Mouse (Mus musculus): ENCODE measurements around the gene Ehd3. TPM values are rescaled to one million over a fixed set of nuclear protein-coding genes. Genes with fewer than 3 reads are reported as not detected.

The Ehd3 gene
- 10 to 100 TPM; 73.5 to 89.4 TPM for total RNA-seq (2021)
- long read RNA-seq, experiment 1, transcript Ehd3-201 (6 exons, 3,659 nt), result major isoform, 105 of 125 reads
- long read RNA-seq, experiment 1, transcript Ehd3-202 (1 exons, 3,528 nt), result minor isoform, 8 of 125 reads
- long read RNA-seq, experiment 1, partial matches to known transcripts, result 9 of 125 reads
- long read RNA-seq, experiment 1, other reads (novel, unspliced or antisense), result 3 of 125 reads
- long read RNA-seq, experiment 2, transcript Ehd3-202 (1 exons, 3,528 nt), result minor isoform, 5 of 59 reads
- long read RNA-seq, experiment 2, transcript Ehd3-201 (6 exons, 3,659 nt), result major isoform, 46 of 59 reads
- long read RNA-seq, experiment 2, partial matches to known transcripts, result 5 of 59 reads
- long read RNA-seq, experiment 2, other reads (novel, unspliced or antisense), result 3 of 59 reads

DNA sequence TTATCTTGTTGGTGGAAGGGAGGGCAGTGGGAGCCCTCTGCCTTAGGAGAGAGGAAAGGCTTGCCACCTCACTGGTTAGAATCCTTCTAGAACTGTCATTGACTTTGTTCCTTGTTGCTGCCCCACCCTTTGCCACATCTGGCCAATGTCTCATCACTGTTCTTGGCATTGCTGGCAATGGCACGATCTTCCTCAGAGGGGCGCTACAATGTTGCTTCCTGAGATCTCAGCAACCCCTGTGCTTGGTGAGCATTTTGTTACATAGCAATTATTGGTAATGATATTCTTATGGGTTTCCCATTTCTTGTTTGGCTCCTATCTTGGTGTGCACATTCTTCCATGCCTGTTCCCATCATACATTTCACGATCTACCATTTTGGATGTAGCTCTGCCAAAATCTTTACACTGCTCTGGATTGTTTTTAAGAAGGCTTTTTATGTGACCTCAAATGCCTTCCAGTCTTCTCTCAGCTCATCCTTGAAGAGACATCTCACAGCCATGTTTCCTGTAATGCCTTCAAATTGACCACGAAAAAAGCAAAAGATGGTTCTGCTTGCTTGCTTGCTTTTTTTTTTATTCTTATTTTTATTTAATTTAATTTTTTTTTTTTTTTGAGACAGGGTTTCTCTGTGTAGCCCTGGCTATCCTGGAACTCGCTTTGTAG lies at the start of gene Ehd3:
Gene Ehd3, plus strand, starts transcription at position 614 of the 664 bp plus-strand sequence.
- TF ChIP-seq CTCF (IDR thresholded peaks at IDR 0.05), result no peak; the same call in 1 of the 2 replicates
- intact Hi-C loops (cut with DNase I), result loop anchor here (1.0 to 2.0 kb wide), 3 partner anchors 27 to 501 kb away; no protein-coding TSS in a partner anchor
- DNase-seq (ENCODE audit: extremely low spot score in 1 of 2, low spot score in 2 of 2), result no peak
- H3K27ac ChIP-seq, result peak within 1 kb of the TSS; percentile 94
- peak within 1 kb of the TSS; percentile 75 for H3K4me3 ChIP-seq

DNA sequence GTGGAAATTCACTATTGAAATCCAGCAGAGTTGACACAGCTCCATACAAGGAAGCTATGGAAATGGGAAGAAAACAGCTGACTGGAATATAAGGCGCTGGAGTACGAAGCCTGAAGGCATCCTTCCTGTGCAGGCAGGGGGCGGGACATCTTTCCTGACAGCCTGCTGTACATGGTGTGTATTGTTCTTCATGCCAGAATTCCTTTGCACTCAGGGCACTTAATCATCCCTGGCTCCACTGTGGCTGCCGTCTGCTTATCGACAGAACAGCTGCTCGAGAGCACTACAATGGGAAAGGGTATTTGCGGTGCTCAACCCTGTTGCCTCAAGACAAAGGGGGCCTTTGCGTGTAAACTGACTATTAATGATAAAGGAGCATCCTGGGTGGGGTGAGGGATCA lies 33.0 kb upstream of the Ehd3 start:
- Histone ChIP-seq H3K27ac (no peak overlapping the region), H3K4me3 (no peak overlapping the region)
- intact Hi-C loops (cut with DNase I), result no loop called here
- no peak for DNase-seq (ENCODE audit: extremely low spot score in 1 of 2, low spot score in 2 of 2)
- TF ChIP-seq CTCF (IDR thresholded peaks at IDR 0.05), result no peak

DNA sequence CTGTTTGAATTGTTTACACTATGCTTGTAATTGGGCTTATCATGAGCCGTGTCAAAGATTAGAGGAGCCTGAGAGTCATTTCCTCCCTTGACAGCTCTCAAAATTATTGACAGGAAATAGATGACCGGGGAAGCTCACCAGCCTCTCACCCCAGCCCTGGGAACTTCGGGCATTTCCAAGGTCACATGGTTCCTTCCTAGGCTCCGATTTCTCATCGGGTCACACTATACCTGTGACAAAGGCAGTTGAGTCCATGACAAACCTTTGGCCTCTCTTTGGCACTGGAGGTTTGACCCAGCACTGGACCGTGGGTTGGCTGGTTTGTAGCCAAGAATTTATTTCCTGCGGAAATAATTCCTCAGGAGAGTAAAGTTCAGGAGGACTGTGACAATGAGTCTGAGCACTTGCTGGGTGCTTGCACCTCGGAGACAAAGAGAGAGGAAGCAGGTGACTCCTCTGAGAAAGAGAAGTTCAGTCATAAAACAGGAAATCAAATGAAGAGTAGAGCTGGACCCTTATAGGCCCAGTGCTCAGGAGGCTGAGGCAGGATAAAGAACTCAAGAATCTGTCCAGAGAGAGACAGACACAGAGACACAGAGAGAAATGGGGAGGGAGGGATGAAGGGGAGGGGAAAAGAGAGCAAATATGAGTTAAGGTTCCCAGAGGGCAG lies 17.2 kb upstream of the Ehd3 start:
- no peak for TF ChIP-seq CTCF (IDR thresholded peaks at IDR 0.05)
- no peak for DNase-seq (ENCODE audit: extremely low spot score in 1 of 2, low spot score in 2 of 2)

DNA sequence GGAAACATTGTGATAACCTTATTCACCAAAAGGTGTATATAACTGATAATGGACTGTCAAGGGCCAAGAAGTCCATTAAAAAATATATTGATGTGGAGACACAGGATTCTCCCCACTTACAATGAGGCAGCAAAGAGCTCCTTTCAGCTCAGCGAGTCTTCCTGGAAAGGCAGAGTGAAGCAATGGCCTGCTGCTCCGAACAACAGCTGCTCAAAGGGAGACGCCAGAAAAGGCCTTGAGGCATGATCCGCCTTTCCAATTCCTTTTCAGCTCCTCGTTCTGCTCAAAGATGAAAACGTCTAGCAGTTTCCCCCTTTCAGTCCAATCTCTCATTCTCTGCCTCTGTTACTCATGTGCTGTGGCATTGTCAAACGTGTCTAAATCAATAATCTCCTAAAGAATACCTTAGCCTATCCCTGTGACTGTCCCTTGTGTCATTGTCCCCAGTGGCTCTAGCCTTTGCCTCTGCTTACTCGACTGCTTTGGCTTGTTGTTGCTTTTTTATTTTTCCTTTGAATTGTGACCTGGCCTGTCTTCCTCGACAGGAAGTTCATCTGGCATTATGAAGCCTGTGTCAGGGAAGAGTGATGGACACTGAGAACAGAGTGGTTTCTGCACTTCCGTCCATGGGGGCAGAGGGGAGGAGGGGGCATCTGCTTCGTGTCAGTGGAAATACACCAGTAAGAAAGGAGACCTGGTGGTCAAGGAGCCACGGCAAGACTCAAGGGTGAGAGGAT lies 13.5 kb upstream of the Ehd3 start:
- no peak overlapping the region for H3K27ac ChIP-seq
- TF ChIP-seq CTCF (IDR thresholded peaks at IDR 0.05), result no peak
- no peak overlapping the region for H3K4me3 ChIP-seq
- intact Hi-C loops (cut with DNase I), result no loop called here
- DNase-seq (ENCODE audit: extremely low spot score in 1 of 2, low spot score in 2 of 2), result no peak

More for the DNA sequence above, 17.2 kb upstream of the Ehd3 start:
- Histone ChIP-seq H3K4me3 (no peak overlapping the region), H3K27ac (no peak overlapping the region)
- intact Hi-C loops (cut with DNase I), result no loop called here

DNA sequence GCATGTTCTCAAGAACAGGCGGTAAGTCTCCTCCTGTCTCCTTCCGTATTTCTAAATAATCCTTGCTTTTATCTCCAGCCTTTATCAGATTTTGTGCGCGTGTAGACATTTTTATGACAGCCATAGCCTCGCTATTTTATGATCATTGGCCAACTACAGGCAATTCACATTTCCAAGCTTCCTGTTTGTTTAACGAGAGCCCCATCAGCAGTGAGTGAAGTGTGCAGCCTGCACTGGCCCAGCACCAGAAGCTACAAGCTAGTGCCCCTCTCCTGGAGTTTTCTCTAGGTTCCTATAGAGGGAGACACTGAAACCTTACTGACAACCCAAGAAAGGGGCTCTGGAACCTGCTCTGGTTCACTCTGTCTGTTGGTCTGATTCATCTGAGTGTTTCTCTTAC lies 7.1 kb upstream of the Ehd3 start:
- no peak for TF ChIP-seq CTCF (IDR thresholded peaks at IDR 0.05)
- intact Hi-C loops (cut with DNase I), result no loop called here
- no peak overlapping the region for H3K27ac ChIP-seq
- DNase-seq (ENCODE audit: extremely low spot score in 1 of 2, low spot score in 2 of 2), result no peak
- H3K4me3 ChIP-seq, result no peak overlapping the region

DNA sequence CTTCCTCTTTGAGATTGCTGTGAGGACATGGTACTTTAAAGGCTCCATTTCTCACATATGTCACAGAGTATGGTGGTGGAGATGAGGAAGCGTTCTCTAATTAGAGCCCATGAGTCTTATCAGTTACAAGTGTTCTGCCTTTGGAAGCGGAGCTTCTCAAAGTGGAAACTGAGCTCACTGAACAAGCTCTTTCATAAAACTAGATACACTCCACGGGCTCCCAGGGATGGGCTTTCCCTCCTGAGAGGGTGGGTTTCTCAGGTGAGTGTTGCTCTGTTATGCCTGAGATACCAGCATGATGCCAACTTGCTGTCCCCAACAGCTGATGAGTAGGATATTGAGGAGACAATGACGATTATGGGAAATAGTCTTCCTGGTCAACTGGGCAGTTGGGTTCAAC lies 6.2 kb upstream of the Ehd3 start:
- intact Hi-C loops (cut with DNase I), result no loop called here
- no peak overlapping the region for H3K27ac ChIP-seq
- no peak for DNase-seq (ENCODE audit: extremely low spot score in 1 of 2, low spot score in 2 of 2)
- no peak for TF ChIP-seq CTCF (IDR thresholded peaks at IDR 0.05)
- no peak overlapping the region for H3K4me3 ChIP-seq

DNA sequence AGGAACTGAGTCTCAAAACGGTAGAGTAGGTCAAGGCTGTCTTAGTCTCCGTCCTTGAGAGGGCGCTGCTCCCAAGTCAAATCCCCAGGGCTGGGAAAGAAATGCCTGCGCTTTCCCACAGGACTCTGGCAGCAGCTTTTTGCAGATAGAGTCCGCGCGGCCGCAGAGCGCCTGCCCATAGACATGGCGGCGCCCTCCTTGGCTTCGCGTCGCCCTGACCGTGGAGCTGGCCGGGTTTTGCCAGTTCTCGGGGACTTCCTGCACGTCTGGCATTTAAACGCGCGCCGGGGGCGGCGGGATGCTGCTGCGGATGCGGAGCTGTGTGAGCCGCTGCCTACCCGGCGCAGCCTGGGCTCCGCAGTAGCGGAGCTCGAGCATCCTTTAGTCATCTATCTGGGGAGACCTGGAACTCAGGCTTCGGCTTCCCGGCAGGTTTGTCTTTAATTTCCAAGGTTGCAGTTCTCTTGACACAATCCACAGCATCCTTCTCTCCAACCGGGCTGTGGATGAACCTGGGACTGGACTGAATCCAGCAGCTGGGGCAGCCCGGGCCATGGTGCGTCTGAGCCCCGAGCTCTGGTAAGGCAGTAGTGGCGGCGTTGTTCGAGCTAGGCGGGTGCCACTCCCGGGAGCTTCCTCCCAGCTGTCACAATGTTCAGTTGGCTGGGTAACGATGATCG lies 798 bp downstream of the Ehd3 start:
- H3K4me3 ChIP-seq, result peak overlapping the region; percentile 75
- peak; percentile 96 to 97 for DNase-seq (ENCODE audit: extremely low spot score in 1 of 2, low spot score in 2 of 2)
- peak; percentile 81 for TF ChIP-seq CTCF (IDR thresholded peaks at IDR 0.05)
- H3K27ac ChIP-seq, result peak overlapping the region; percentile 94
- intact Hi-C loops (cut with DNase I), result loop anchor here (1.0 to 2.0 kb wide), 3 partner anchors 26 to 502 kb away; no protein-coding TSS in a partner anchor

DNA sequence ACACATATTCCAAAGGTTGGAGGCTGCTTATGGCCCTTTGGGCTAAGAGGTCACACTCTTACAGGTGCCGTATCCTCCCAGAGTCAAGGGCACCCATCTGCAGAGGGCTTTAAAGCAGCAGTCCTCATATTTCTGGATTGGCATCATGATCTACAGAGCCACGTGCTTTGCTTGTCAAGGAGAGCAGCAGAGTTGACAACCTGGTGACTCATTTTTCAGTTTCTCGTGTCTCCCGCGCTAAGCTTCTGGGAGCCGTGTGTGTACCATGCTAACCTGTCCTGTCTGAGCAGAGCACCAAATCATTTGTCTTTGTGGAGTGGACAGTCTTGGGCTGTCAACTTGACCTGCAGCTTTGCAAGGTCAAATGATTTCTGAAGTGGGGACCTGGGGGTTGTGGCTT lies 2.4 kb downstream of the Ehd3 start:
- H3K27ac ChIP-seq, result peak overlapping the region; percentile 94; the same call in 1 of the 2 replicates
- H3K4me3 ChIP-seq, result peak overlapping the region; percentile 75
- DNase-seq (ENCODE audit: extremely low spot score in 1 of 2, low spot score in 2 of 2), result no peak
- intact Hi-C loops (cut with DNase I), result no loop called here
- TF ChIP-seq CTCF (IDR thresholded peaks at IDR 0.05), result no peak

DNA sequence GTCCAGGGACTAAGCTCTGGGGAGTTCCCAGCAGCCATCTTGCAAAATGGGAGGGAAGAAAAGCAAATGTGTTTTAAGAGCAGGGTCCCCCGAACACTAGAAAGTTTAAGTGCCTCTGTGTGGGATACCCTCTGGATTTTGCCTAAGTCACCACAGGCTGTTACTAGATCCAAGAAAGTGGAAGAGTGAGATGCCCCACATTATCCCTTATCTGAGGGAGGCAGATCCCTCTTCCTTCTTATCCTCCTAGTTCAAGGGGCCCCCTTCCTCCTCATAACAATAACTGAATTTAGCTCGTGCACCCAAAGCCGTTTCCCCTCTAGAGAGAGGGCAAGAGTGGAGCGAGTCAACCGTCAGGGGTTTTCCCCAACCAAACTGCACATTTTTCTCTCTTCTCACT lies 3.3 kb downstream of the Ehd3 start:
- intact Hi-C loops (cut with DNase I), result no loop called here
- peak overlapping the region; percentile 75 for H3K4me3 ChIP-seq
- no peak for TF ChIP-seq CTCF (IDR thresholded peaks at IDR 0.05)
- DNase-seq (ENCODE audit: extremely low spot score in 1 of 2, low spot score in 2 of 2), result no peak
- no peak overlapping the region for H3K27ac ChIP-seq

DNA sequence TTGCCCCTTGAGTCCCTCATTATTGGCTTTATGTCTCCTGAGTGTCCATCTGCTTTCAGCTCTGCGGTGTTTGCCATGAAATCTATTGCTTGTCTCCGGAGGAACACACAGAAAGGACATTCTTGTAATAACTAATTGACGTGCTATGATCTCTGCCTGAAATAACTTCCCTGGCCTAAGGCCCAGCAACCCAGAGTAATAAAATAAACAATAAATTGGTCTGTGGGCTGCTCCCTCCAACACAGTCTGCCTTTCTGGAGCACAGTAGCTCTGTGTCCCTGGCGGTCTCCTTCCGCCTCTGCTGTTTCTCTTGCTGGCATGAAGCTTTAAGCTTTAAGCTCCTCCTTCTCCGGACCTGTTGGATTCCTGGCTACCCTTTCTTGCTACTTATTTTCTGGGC lies 4.5 kb downstream of the Ehd3 start:
- intact Hi-C loops (cut with DNase I), result no loop called here
- Histone ChIP-seq H3K27ac (0 out of 2 replicates have a peak overlapping the region, but pooled peaks have one; percentile 4), H3K4me3 (no peak overlapping the region)
- no peak for DNase-seq (ENCODE audit: extremely low spot score in 1 of 2, low spot score in 2 of 2)
- TF ChIP-seq CTCF (IDR thresholded peaks at IDR 0.05), result peak; percentile 10; the same call in 1 of the 2 replicates

DNA sequence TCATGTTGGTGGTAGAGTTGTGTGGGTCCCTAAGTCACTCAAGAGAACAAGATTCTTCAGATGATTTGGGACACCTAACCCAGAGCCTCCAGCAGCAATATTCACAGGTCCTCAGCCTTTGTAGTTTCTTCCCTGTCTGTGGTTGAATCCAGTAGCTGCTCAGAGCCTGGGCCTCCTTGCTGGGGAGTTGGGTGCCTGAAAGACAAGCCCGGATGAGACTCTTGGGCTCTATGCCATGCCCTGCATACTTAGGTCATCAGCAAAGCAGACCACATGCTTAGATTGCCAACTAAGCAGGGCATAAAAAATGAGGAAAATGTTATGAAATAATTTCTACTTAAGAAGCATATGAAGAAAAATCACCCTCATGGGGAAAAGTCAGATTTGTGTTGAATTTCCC lies 6.9 kb downstream of the Ehd3 start:
- no peak overlapping the region for H3K4me3 ChIP-seq
- no peak for DNase-seq (ENCODE audit: extremely low spot score in 1 of 2, low spot score in 2 of 2)
- TF ChIP-seq CTCF (IDR thresholded peaks at IDR 0.05), result no peak
- no peak overlapping the region for H3K27ac ChIP-seq
- intact Hi-C loops (cut with DNase I), result no loop called here
